Mouse (Mus musculus) frontal cortex, postnatal 10 days (tissue): ENCODE measurements around the gene Gm45808.
"Not testable (repeated sequence)": the region's sequence is repeated elsewhere in the genome, so short reads cannot be mapped to it uniquely, and the experiment has no call there.

Experiments used
- DNase-seq, 2 experiments: peaks; one replicate each; pipeline ENCODE4 v3.0.0; 2022; ENCODE audit warnings: low spot score in 2 of 2, mixed read lengths in 1 of 2

The Gm45808 gene

GRCm38 (mm10) chr7:45467090-45467670 is 19.4 kb downstream of the Gm45808 start:
- DNase-seq = no peak

GRCm38 (mm10) chr7:45466283-45467089 is 20.1 kb downstream of the Gm45808 start, which contains the start of gene Bax:
Bax (minus strand) TSS chr7:45466898.
- DNase-seq = peak; percentile 96

DNA sequence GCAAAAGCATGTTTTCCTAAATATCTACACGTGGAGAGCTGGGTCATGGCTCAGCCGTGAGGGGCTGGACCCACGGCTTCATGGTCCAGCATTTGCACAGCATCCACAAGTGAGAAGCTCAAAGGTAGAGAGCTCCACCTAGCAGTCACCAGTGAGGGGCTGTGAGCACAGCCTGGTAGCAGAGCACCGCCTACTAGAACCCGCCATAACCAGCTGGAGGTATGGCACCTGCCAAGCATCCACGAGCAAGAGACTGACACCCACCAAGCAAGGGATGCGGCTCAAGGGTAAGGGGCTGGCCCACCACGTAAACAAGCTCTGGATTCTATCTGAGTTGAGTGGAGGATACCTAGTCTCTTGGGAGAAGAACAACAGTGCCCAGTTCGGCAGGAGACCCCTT is 21.1 kb downstream of the Gm45808 start:
- DNase-seq = no peak

DNA sequence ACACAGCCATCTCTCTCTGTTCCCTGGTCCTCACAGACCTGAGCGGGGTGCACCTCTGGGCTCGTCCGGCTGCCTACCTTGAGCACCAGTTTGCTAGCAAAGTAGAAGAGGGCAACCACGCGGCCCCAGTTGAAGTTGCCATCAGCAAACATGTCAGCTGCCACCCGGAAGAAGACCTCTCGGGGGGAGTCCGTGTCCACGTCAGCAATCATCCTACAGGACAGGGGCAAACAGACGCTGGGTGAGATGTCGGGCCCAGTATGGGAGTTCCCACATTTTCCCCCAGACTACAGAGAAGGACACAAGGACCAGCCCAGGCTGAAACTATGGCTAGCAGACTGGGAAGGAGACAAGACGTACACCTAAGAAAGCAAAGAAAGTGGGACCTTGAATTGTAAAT is 21.5 kb downstream of the Gm45808 start:
- DNase-seq = no peak

GRCm38 (mm10) chr7:45463987-45464778 is 22.4 kb downstream of the Gm45808 start:
- DNase-seq = no peak

DNA sequence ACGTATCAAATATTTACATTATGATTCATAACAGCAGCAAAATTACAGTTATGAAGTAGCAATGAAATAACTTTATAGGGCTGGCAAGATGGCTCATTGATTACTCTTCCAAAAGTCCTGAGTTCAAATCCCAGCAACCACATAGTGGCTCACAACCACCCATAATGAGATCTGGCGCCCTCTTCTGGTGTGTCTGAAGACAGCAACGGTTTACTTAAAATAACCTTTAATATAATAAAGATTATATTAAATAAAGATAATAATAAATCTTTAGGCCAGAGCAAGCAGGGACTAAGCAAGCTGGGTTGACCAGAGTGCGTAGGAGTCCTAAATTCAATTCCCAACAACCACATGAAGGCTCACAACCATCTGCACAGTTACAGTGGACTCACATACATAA is 23.7 kb downstream of the Gm45808 start:
- not testable (repeated sequence) for DNase-seq

GRCm38 (mm10) chr7:45462325-45462724 is 24.3 kb downstream of the Gm45808 start:
- DNase-seq = no peak

DNA sequence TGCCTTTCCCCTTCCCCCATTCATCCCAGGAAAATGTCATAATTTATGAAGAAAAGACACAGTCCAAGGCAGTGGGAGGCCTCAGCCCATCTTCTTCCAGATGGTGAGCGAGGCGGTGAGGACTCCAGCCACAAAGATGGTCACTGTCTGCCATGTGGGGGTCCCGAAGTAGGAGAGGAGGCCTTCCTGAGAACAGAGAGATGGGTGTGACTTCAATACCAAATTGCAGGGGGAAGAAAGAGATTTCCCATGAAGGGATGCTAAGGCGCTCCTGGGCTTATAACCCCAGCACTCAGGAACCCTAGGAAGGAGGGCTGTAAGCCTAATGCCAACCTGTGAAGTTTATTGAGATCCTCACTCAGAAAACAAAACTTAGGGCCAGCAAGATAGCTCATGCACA is 24.8 kb downstream of the Gm45808 start:
- no peak for DNase-seq

- no peak for DNase-seq
Measured at GRCm38 (mm10) chr7:45461326-45461725, 25.3 kb downstream of the Gm45808 start.

GRCm38 (mm10) chr7:45460860-45461314 is 25.7 kb downstream of the Gm45808 start:
- DNase-seq = peak in 1 of 2 experiments; percentile 54

DNA sequence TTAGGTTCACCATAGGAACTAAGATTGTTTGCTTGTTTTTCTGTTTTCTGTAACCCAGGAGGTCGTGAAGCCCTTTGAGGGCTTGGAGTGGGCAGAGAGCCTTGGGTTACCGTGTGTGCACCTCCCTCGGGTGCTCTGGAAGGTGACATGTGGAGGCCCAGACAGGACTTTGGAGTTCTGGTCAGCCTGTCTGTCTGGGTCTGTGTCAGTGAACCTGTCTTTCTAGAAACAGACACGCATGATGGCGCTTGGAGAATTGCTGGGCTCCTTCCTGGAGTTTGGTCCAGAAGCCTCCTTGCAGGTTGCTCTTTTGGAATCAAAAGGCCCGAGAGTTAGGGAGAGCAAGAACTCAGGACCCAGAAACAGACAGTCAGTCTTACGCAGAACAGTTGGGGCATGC is 26.2 kb downstream of the Gm45808 start:
- no peak for DNase-seq

GRCm38 (mm10) chr7:45459564-45460140 is 27.0 kb downstream of the Gm45808 start, which contains the start of gene Ftl1:
Ftl1 (minus strand) TSS chr7:45459884.
- DNase-seq = peak; percentile 97 to 98

DNA sequence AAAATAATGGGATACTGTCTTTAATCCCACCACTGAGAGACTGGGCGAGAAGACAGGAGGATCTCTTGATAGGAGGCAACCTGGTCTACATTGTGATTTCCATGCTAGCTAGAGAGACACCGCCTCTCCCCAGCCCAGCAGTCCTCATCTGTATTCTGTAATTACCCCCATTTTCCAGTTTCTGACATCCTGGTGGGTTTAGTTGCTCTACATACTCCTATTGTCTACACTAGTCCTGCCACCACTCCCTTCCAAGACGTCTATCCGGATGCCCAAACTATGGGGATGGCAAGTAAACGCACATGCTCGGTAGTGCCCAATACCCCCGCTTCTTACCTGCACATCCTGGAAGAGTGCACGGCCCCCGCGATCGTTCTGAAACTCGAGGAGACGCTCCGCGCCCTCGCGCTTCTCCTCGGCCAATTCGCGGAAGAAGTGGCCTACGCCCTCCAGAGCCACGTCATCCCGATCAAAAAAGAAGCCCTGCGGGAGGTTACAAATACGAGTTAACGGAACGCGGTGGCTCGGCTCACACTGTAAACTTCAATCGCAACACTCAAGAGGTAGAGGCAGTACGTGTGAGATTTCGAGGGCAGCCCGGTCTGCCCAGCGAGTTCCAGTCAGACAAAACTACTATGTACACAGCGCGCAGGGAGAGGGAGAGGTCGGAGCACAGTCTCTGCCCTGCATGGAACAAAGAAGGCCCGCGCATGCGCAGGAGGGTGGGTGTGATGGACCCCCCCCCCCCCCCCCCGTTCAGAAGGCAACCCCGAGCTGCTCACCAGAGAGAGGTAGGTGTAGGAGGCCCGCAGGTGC is 27.7 kb downstream of the Gm45808 start:
- peak in 1 of 2 experiments; percentile 76 for DNase-seq

DNA sequence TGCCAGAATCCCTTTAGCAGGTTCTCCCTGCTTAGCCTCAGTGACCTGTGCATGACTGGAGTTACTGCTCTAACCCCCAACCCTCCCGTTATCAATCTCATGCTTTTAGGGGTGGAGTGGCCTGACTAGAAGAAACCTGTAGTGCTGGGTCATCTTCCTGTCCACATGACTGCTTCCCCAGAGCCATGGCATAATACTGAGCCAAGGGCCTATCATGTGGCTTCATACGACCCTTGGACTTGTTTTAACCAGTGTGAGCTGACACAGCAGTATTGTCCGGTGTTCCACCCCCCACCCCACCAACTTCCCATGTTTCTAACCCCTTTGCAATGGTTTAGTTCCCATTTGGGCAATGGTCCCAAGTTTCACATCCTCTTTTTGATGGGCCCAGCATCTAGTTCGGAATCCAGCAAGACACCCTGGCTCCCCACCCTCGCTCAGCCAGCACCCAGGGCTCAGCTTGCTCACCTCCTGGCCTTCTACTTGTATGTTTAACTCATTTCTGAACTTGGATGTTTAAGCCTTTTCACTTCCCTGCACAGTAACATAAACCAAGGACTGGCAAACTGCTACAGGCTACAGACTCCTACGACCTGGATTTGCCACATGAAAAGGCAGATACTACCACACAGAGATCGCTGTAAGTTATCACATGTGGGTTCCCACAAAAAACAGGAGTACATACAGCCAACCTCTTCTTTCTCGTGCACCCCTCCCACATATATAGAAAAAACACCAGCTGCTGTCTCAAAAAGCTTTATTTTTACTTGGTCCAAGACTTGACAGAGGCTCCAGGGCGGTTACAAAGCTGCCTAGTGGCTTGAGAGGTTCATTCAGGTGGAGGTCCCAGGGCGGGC is 29.2 kb downstream of the Gm45808 start:
- no peak for DNase-seq

- DNase-seq = no peak
Measured at GRCm38 (mm10) chr7:45456721-45457203, 29.8 kb downstream of the Gm45808 start.

GRCm38 (mm10) chr7:45455932-45456696 is 30.5 kb downstream of the Gm45808 start:
- DNase-seq = no peak

GRCm38 (mm10) chr7:45454971-45455370 is 31.6 kb downstream of the Gm45808 start:
- DNase-seq = no peak

GRCm38 (mm10) chr7:45451344-45451982 is 35.1 kb downstream of the Gm45808 start:
- DNase-seq = peak in 1 of 2 experiments; percentile 78

- DNase-seq = no peak
Measured at GRCm38 (mm10) chr7:45449974-45450373, 36.6 kb downstream of the Gm45808 start.
